Mouse (Mus musculus) MEL (cell line): Measurements from ENCODE around the gene Zdhhc6. TPM values are rescaled to one million over a fixed set of nuclear protein-coding genes. Genes with fewer than 3 reads are reported as not detected.

Source experiments
- DNase-seq: peaks from one replicate; pipeline ENCODE4 v3.0.0; 2011; ENCODE audit warnings: low read depth, low spot score
- H3K27ac ChIP-seq: 2 replicates; pipeline ENCODE4 v1.5.1; 2012; ENCODE audit warnings: low read depth, mild to moderate bottlenecking, control low read depth, low read length, moderate library complexity; ENCODE audit not compliant: control insufficient read depth
- H3K27me3 ChIP-seq, 2 experiments: fragments of 150-350 bp in 1 of 2; sonication (generic) in 1 of 2; 2 replicates each; pipeline ENCODE4 v1.6.1; 2012; ENCODE audit warnings: low read length in 2 of 2, mild to moderate bottlenecking in 2 of 2, improper control_type of control experiment in 1 of 2, moderate library complexity in 1 of 2; ENCODE audit not compliant: insufficient read depth in 2 of 2, control insufficient read depth in 1 of 2
- H3K36me3 ChIP-seq, 2 experiments: 2 replicates each; pipeline ENCODE4 v1.6.1; 2012 to 2014; ENCODE audit warnings: low read length in 2 of 2, improper control_type of control experiment in 1 of 2, inconsistent platforms in 1 of 2, mild to moderate bottlenecking in 1 of 2; ENCODE audit not compliant: insufficient read depth in 2 of 2, control insufficient read depth in 1 of 2
- H3K4me1 ChIP-seq, 2 experiments: fragments of 150-350 bp in 1 of 2; sonication (generic) in 1 of 2; 2 replicates each; pipeline ENCODE4 v1.6.1; 2012; ENCODE audit warnings: low read length in 2 of 2, improper control_type of control experiment in 1 of 2, mild to moderate bottlenecking in 1 of 2; ENCODE audit not compliant: insufficient read depth in 2 of 2, control insufficient read depth in 1 of 2
- H3K4me3 ChIP-seq, 2 experiments: fragments of 150-350 bp in 1 of 2; sonication (generic) in 1 of 2; 2 replicates each; pipeline ENCODE4 v1.5.1; 2012; ENCODE audit warnings: low read depth in 2 of 2, low read length in 2 of 2, mild to moderate bottlenecking in 2 of 2, moderate library complexity in 2 of 2, control low read depth in 1 of 2, improper control_type of control experiment in 1 of 2; ENCODE audit not compliant: control insufficient read depth in 1 of 2, insufficient read depth in 1 of 2
- H3K79me2 ChIP-seq: 2 replicates; pipeline ENCODE4 v1.6.1; 2012; ENCODE audit warnings: mild to moderate bottlenecking, low read length, moderate library complexity; ENCODE audit not compliant: control insufficient read depth, poor library complexity, insufficient read depth
- H3K9ac ChIP-seq: 2 replicates; pipeline ENCODE4 v1.6.1; 2012; ENCODE audit warnings: low read depth, mild to moderate bottlenecking, control low read depth, low read length, moderate library complexity; ENCODE audit not compliant: control insufficient read depth, poor library complexity, severe bottlenecking
- H3K9me3 ChIP-seq: fragments of 150-350 bp; sonication (generic); replicated peaks from 2 replicates; pipeline ENCODE4 v1.6.1; 2012; ENCODE audit warnings: mild to moderate bottlenecking, low read length, improper control_type of control experiment, moderate library complexity; ENCODE audit not compliant: insufficient read depth
- CHD1 ChIP-seq: IDR thresholded peaks from 2 replicates; pipeline ENCODE4 v1.6.1; 2012; ENCODE audit warnings: low read depth, mild to moderate bottlenecking, inconsistent platforms, low read length, improper control_type of control experiment
- E2F4 ChIP-seq: IDR thresholded peaks from 2 replicates; pipeline ENCODE4 v1.6.1; 2011; ENCODE audit warnings: low read depth, low read length, improper control_type of control experiment, borderline replicate concordance
- ELF1 ChIP-seq: IDR thresholded peaks from 2 replicates; pipeline ENCODE4 v1.6.1; 2014; ENCODE audit warnings: low read depth, mild to moderate bottlenecking, inconsistent platforms, low read length, improper control_type of control experiment, moderate library complexity
- EP300 ChIP-seq, 2 experiments: IDR thresholded peaks; 2 replicates each; pipeline ENCODE4 v1.6.1; 2011; ENCODE audit warnings: improper control_type of control experiment in 2 of 2, low read length in 2 of 2, low read depth in 1 of 2, mild to moderate bottlenecking in 1 of 2
- ETS1 ChIP-seq: IDR thresholded peaks from 2 replicates; pipeline ENCODE4 v1.6.1; 2012; ENCODE audit warnings: low read depth, mild to moderate bottlenecking, inconsistent platforms, low read length, improper control_type of control experiment, moderate library complexity
- GATA1 ChIP-seq: IDR thresholded peaks from 2 replicates; pipeline ENCODE4 v1.6.1; 2011; ENCODE audit warnings: low read depth, low read length, improper control_type of control experiment
- HCFC1 ChIP-seq: IDR thresholded peaks from 2 replicates; pipeline ENCODE4 v1.6.1; 2012; ENCODE audit warnings: low read depth, mild to moderate bottlenecking, inconsistent platforms, low read length, improper control_type of control experiment, moderate library complexity
- JUND ChIP-seq: IDR thresholded peaks from 2 replicates; pipeline ENCODE4 v1.6.1; 2011; ENCODE audit warnings: low read depth, mild to moderate bottlenecking, improper control_type of control experiment, low read length
- MAX ChIP-seq: IDR thresholded peaks from 2 replicates; pipeline ENCODE4 v1.6.1; 2011; ENCODE audit warnings: low read length, improper control_type of control experiment
- MEF2A ChIP-seq: IDR thresholded peaks from 2 replicates; pipeline ENCODE4 v1.6.1; 2014; ENCODE audit warnings: low read depth, mild to moderate bottlenecking, inconsistent platforms, low read length, improper control_type of control experiment; ENCODE audit not compliant: poor library complexity, insufficient replicate concordance, severe bottlenecking; ENCODE audit errors: extremely low read depth
- MXI1 ChIP-seq: IDR thresholded peaks from 2 replicates; pipeline ENCODE4 v1.6.1; 2011; ENCODE audit warnings: mild to moderate bottlenecking, low read depth, low read length, improper control_type of control experiment
- MYB ChIP-seq: IDR thresholded peaks from 2 replicates; pipeline ENCODE4 v1.6.1; 2011; ENCODE audit warnings: mild to moderate bottlenecking, low read depth, low read length, improper control_type of control experiment
- MYC ChIP-seq: IDR thresholded peaks from 2 replicates; pipeline ENCODE4 v1.6.1; 2011; ENCODE audit warnings: low read depth, mild to moderate bottlenecking, low read length, improper control_type of control experiment, moderate library complexity
- NELFE ChIP-seq: IDR thresholded peaks from 2 replicates; pipeline ENCODE4 v1.6.1; 2011; ENCODE audit warnings: low read depth, low read length, improper control_type of control experiment
- POLR2A ChIP-seq, 2 experiments: IDR thresholded peaks; 2 replicates each; pipeline ENCODE4 v1.6.1; 2011 to 2012; ENCODE audit warnings: low read length in 2 of 2, mild to moderate bottlenecking in 2 of 2, control low read depth in 1 of 2, improper control_type of control experiment in 1 of 2, low read depth in 1 of 2, moderate library complexity in 1 of 2; ENCODE audit not compliant: control insufficient read depth in 1 of 2, insufficient read depth in 1 of 2, poor library complexity in 1 of 2
- POLR2AphosphoS2 ChIP-seq: IDR thresholded peaks from 2 replicates; pipeline ENCODE4 v1.6.1; 2011; ENCODE audit warnings: low read length, improper control_type of control experiment
- POLR2AphosphoS5 ChIP-seq: IDR thresholded peaks from 2 replicates; pipeline ENCODE4 v1.6.1; 2012; ENCODE audit warnings: low read depth, borderline replicate concordance, mild to moderate bottlenecking, inconsistent platforms, low read length, moderate library complexity, mixed read lengths
- SIN3A ChIP-seq: IDR thresholded peaks from 2 replicates; pipeline ENCODE4 v1.6.1; 2012; ENCODE audit warnings: low read length, improper control_type of control experiment, inconsistent platforms
- SMC3 ChIP-seq: IDR thresholded peaks from 2 replicates; pipeline ENCODE4 v1.6.1; 2011; ENCODE audit warnings: low read depth, low read length, improper control_type of control experiment
- TAL1 ChIP-seq: IDR thresholded peaks from 2 replicates; pipeline ENCODE4 v1.6.1; 2012; ENCODE audit warnings: mild to moderate bottlenecking, inconsistent platforms, low read length, moderate library complexity, mixed read lengths
- TBP ChIP-seq: IDR thresholded peaks from 2 replicates; pipeline ENCODE4 v1.8.0; 2011; ENCODE audit warnings: low read depth, low read length, improper control_type of control experiment
- TCF12 ChIP-seq: IDR thresholded peaks from 2 replicates; pipeline ENCODE4 v1.6.1; 2014; ENCODE audit warnings: low read depth, mild to moderate bottlenecking, inconsistent platforms, low read length, improper control_type of control experiment, moderate library complexity
- USF1 ChIP-seq: IDR thresholded peaks from 2 replicates; pipeline ENCODE4 v1.6.1; 2014; ENCODE audit warnings: low read depth, mild to moderate bottlenecking, inconsistent platforms, low read length, improper control_type of control experiment, moderate library complexity
- ZKSCAN1 ChIP-seq: IDR thresholded peaks from 2 replicates; pipeline ENCODE4 v1.6.1; 2012; ENCODE audit warnings: low read depth, mild to moderate bottlenecking, inconsistent platforms, low read length, improper control_type of control experiment, moderate library complexity
- ZMIZ1 ChIP-seq: IDR thresholded peaks from 2 replicates; pipeline ENCODE4 v1.6.1; 2012; ENCODE audit warnings: low read depth, mild to moderate bottlenecking, inconsistent platforms, low read length, improper control_type of control experiment, moderate library complexity
- ZNF384 ChIP-seq: IDR thresholded peaks from 2 replicates; pipeline ENCODE4 v1.6.1; 2012; ENCODE audit warnings: low read depth, mild to moderate bottlenecking, inconsistent platforms, low read length, improper control_type of control experiment
- polyA plus RNA-seq, 2 experiments: library from polyadenylated mRNA; stranded (reverse) in 1 of 2; unstranded in 1 of 2; fragments of >175 nt in 1 of 2; fragments of >200 nt in 1 of 2; gene quantifications; 2 replicates each; pipeline versions ENCODE4 v1.2.1 to v1.2.4; 2012; ENCODE audit warnings: low replicate concordance in 2 of 2, low read depth in 1 of 2; ENCODE audit not compliant: insufficient read length in 2 of 2, insufficient read depth in 1 of 2, missing spikeins in 1 of 2
- total RNA-seq: library from RNA; depleted of rRNA; stranded (reverse); fragments of 300-350 nt; gene quantifications from 2 replicates; pipeline ENCODE4 v1.2.3, GENCODE M21; 2012

The Zdhhc6 gene
- total and polyA plus RNA-seq, 3 experiments: 95.6 to 114 (median 109) TPM

GRCm38 (mm10) chr19:55254513-55255016 is 61.3 kb downstream of the Zdhhc6 start (continued):
- TF ChIP-seq ETS1 (peak; percentile 59; the same call in 1 of the 2 replicates), E2F4 (no peak), MEF2A (no peak), POLR2A (IDR thresholded peaks at IDR 0.05; ENCODE audit: control insufficient read depth in 1 of 2, insufficient read depth in 1 of 2, low read depth in 1 of 2, low read length in 2 of 2, poor library complexity in 1 of 2) (peak in 1 of 2 experiments; percentile 75; a peak in 2 of 4 replicates)

- DNase-seq: peak; percentile 89
- Histone ChIP-seq H3K27me3 (no peaks in the 10 kb centered on the region), H3K27ac (peak overlapping the region; percentile 95), H3K9ac (peak overlapping the region; percentile 92), H3K4me3 (peak overlapping the region; percentile 69 to 80), H3K9me3 (no peaks in the 10 kb centered on the region), H3K36me3 (peaks cover 0 to 62% of the 10 kb centered on the region in 2 experiments; a peak in 3 of 4 replicates), H3K79me2 (peaks cover 47% of the 10 kb centered on the region)
- TF ChIP-seq MYC (peak; percentile 90), ZNF384 (peak; percentile 91), E2F4 (0 out of 2 replicates have a peak, but pooled peaks have one; percentile 41), ZMIZ1 (peak; percentile 88), MXI1 (peak; percentile 78), ZKSCAN1 (no peak), GATA1 (no peak), POLR2A (IDR thresholded peaks at IDR 0.05; ENCODE audit: control insufficient read depth in 1 of 2, insufficient read depth in 1 of 2, low read depth in 1 of 2, low read length in 2 of 2, poor library complexity in 1 of 2) (peak; percentile 85 to 87), ETS1 (peak; percentile 63), TBP (peak; percentile 85), USF1 (0 out of 2 replicates have a peak, but pooled peaks have one; percentile 21), POLR2AphosphoS2 (peak; percentile 47; the same call in 1 of the 2 replicates), SIN3A (peak; percentile 85), SMC3 (peak; percentile 9; the same call in 1 of the 2 replicates), JUND (no peak), EP300 (IDR thresholded peaks at IDR 0.05; ENCODE audit: low read depth in 1 of 2, low read length in 2 of 2) (0 out of 4 replicates have a peak, but pooled peaks of 1 of the 2 experiments have one; percentile 29), MAX (no peak; the same call in none of the 2 replicates), HCFC1 (peak; percentile 67), POLR2AphosphoS5 (peak; percentile 29; the same call in 1 of the 2 replicates), ELF1 (peak; percentile 94), NELFE (peak; percentile 53), TAL1 (no peak), TCF12 (peak; percentile 58; the same call in 1 of the 2 replicates), CHD1 (0 out of 2 replicates have a peak, but pooled peaks have one; percentile 67), MYB (peak; percentile 44)
- TF ChIP-seq, all 39 proteins: peak for 20
- peaks cover 48 to 57% of the 10 kb centered on the region in 2 experiments for H3K4me1 ChIP-seq
Measured at GRCm38 (mm10) chr19:55253570-55254441, 62.0 kb downstream of the Zdhhc6 start.
